Mouse (Mus musculus) stomach, embryonic 16.5 days (tissue): ENCODE measurements around the gene Sidt1. TPM values are rescaled to one million over a fixed set of nuclear protein-coding genes. Genes with fewer than 3 reads are reported as not detected.

Experiments
- ATAC-seq: fragments of 200-750 bp; cut with Nextera tagmentation; 2 replicates; pipeline ENCODE4 v1.8.0; 2017; ENCODE audit warnings: moderate number of reproducible peaks, moderate TSS enrichment; ENCODE audit not compliant: insufficient read depth, low FRiP score
- H3K27ac ChIP-seq: fragments of 300-500 bp; sonication (generic); 2 replicates; pipeline ENCODE4 v1.5.1; 2014; ENCODE audit warnings: low read length
- H3K27me3 ChIP-seq: fragments of 300-500 bp; sonication (generic); 2 replicates; pipeline ENCODE4 v1.6.1; 2014; ENCODE audit warnings: low read length, control low read depth, mixed read lengths; ENCODE audit not compliant: control insufficient read depth, insufficient read depth
- H3K36me3 ChIP-seq: fragments of 300-500 bp; sonication (generic); 2 replicates; pipeline ENCODE4 v1.6.1; 2014; ENCODE audit warnings: low read length; ENCODE audit not compliant: control insufficient read depth, insufficient read depth
- H3K4me1 ChIP-seq: fragments of 300-500 bp; sonication (generic); 2 replicates; pipeline ENCODE4 v1.6.1; 2014; ENCODE audit warnings: low read length, control low read depth, mixed read lengths; ENCODE audit not compliant: control insufficient read depth, insufficient read depth
- H3K4me2 ChIP-seq: fragments of 300-500 bp; sonication (generic); 2 replicates; pipeline ENCODE4 v1.6.1; 2014; ENCODE audit warnings: low read depth, low read length, mixed read lengths
- H3K4me3 ChIP-seq: fragments of 300-500 bp; sonication (generic); replicated peaks from 2 replicates; pipeline ENCODE4 v1.5.1; 2014; ENCODE audit warnings: mild to moderate bottlenecking, low read length
- H3K9ac ChIP-seq: fragments of 300-500 bp; sonication (generic); 2 replicates; pipeline ENCODE4 v1.6.1; 2014; ENCODE audit warnings: low read length
- H3K9me3 ChIP-seq: fragments of 300-500 bp; sonication (generic); replicated peaks from 2 replicates; pipeline ENCODE4 v1.6.1; 2016; ENCODE audit warnings: low read length, control low read depth; ENCODE audit not compliant: control insufficient read depth
- WGBS: fragments of 180-500 bp; shearing (Covaris S2); extraction: QIAGEN DNeasy Blood & Tissue Kit; methylation state at CpG from one replicate; pipeline ENCODE4 v1.1.7; 2014; 5-methylcytosine and 5-hydroxymethylcytosine counted together
- polyA plus RNA-seq: library from polyadenylated mRNA; unstranded; fragments of >200 nt; fragmentation: Nextera tagmentation; extraction: Ambion mirVana; gene quantifications from 2 replicates; pipeline ENCODE4 v1.2.1, GENCODE M21; 2015

The Sidt1 gene
- 6.8 and 8.7 TPM in 2 replicates for polyA plus RNA-seq

GRCm38 (mm10) chr16:44332861-44333284 is at the start of gene Sidt1:
TSS of gene Sidt1 (minus strand) at chr16:44333196.
- peak; percentile 76; the same call in 1 of the 2 replicates for ATAC-seq
- H3K9me3 ChIP-seq = no peaks in the 10 kb centered on the region
- H3K4me1 ChIP-seq = 0 out of 2 replicates have a peak, but pooled peaks cover 2% of the 10 kb centered on the region
- peak within 1 kb of the TSS; percentile 77 for H3K27ac ChIP-seq
- H3K36me3 ChIP-seq = no peaks in the 10 kb centered on the region
- H3K4me3 ChIP-seq = peak within 1 kb of the TSS; percentile 61
- peak within 1 kb of the TSS; percentile 95 for H3K4me2 ChIP-seq
- H3K9ac ChIP-seq = peak within 1 kb of the TSS; percentile 75
- 3% methylated on average over 15 of the region's 15 CpGs for WGBS
- H3K27me3 ChIP-seq = no peaks in the 10 kb centered on the region

- 55% methylated on average over 5 of the region's 5 CpGs for WGBS
- Histone ChIP-seq H3K4me2 (no peak overlapping the region), H3K36me3 (no peaks in the 10 kb centered on the region), H3K27me3 (no peaks in the 10 kb centered on the region), H3K4me3 (no peak overlapping the region), H3K9ac (no peak overlapping the region), H3K4me1 (peaks cover 2% of the 10 kb centered on the region; the same call in 1 of the 2 replicates), H3K9me3 (no peaks in the 10 kb centered on the region), H3K27ac (no peak overlapping the region)
- peak; percentile 40; the same call in 1 of the 2 replicates for ATAC-seq
Observed at GRCm38 (mm10) chr16:44381578-44381977, 48.6 kb upstream of the Sidt1 start.

- 59% methylated on average over 4 of the region's 4 CpGs for WGBS
Observed at GRCm38 (mm10) chr16:44380006-44380405, 47.0 kb upstream of the Sidt1 start.

GRCm38 (mm10) chr16:44375459-44375858 is 42.5 kb upstream of the Sidt1 start:
- H3K27ac ChIP-seq = no peak overlapping the region
- H3K4me1 ChIP-seq = no peaks in the 10 kb centered on the region
- no peak for ATAC-seq
- H3K4me3 ChIP-seq = no peak overlapping the region
- no peak overlapping the region for H3K4me2 ChIP-seq
- H3K27me3 ChIP-seq = no peaks in the 10 kb centered on the region
- H3K9ac ChIP-seq = no peak overlapping the region
- H3K36me3 ChIP-seq = no peaks in the 10 kb centered on the region; the same call in 1 of the 2 replicates
- 86% methylated on average over 4 of the region's 4 CpGs for WGBS
- no peaks in the 10 kb centered on the region for H3K9me3 ChIP-seq

More at GRCm38 (mm10) chr16:44380006-44380405, 47.0 kb upstream of the Sidt1 start:
- no peaks in the 10 kb centered on the region for H3K27me3 ChIP-seq
- H3K4me2 ChIP-seq = no peak overlapping the region
- no peak for ATAC-seq
- H3K36me3 ChIP-seq = no peaks in the 10 kb centered on the region
- no peak overlapping the region for H3K4me3 ChIP-seq
- no peak overlapping the region for H3K9ac ChIP-seq
- H3K4me1 ChIP-seq = peaks cover 2% of the 10 kb centered on the region; the same call in 1 of the 2 replicates
- H3K27ac ChIP-seq = no peak overlapping the region
- H3K9me3 ChIP-seq = no peaks in the 10 kb centered on the region

GRCm38 (mm10) chr16:44365522-44365921 is 32.5 kb upstream of the Sidt1 start:
- WGBS = 79% methylated on average over 7 of the region's 7 CpGs
- ATAC-seq = no peak

GRCm38 (mm10) chr16:44361921-44362890 is 29.2 kb upstream of the Sidt1 start:
- H3K4me1 ChIP-seq = no peaks in the 10 kb centered on the region
- H3K27me3 ChIP-seq = no peaks in the 10 kb centered on the region
- 85% methylated on average over 10 of the region's 10 CpGs for WGBS
- no peaks in the 10 kb centered on the region for H3K36me3 ChIP-seq
- H3K9me3 ChIP-seq = no peaks in the 10 kb centered on the region
- H3K4me2 ChIP-seq = no peak overlapping the region
- H3K9ac ChIP-seq = no peak overlapping the region
- no peak for ATAC-seq
- H3K27ac ChIP-seq = no peak overlapping the region
- H3K4me3 ChIP-seq = no peak overlapping the region

More at GRCm38 (mm10) chr16:44365522-44365921, 32.5 kb upstream of the Sidt1 start:
- H3K4me3 ChIP-seq = no peak overlapping the region
- no peaks in the 10 kb centered on the region for H3K9me3 ChIP-seq
- no peaks in the 10 kb centered on the region for H3K4me1 ChIP-seq
- H3K27ac ChIP-seq = no peak overlapping the region
- H3K4me2 ChIP-seq = no peak overlapping the region
- no peaks in the 10 kb centered on the region for H3K36me3 ChIP-seq
- H3K9ac ChIP-seq = no peak overlapping the region
- no peaks in the 10 kb centered on the region for H3K27me3 ChIP-seq

GRCm38 (mm10) chr16:44357571-44358268 is 24.7 kb upstream of the Sidt1 start:
- Histone ChIP-seq H3K9me3 (no peaks in the 10 kb centered on the region), H3K27ac (no peak overlapping the region), H3K9ac (no peak overlapping the region), H3K4me1 (no peaks in the 10 kb centered on the region), H3K36me3 (no peaks in the 10 kb centered on the region), H3K4me2 (no peak overlapping the region), H3K4me3 (no peak overlapping the region), H3K27me3 (no peaks in the 10 kb centered on the region)
- 72% methylated on average over 4 of the region's 4 CpGs for whole genome bisulfite sequencing
- peak; percentile 87 for ATAC-seq

GRCm38 (mm10) chr16:44356291-44356690 is 23.3 kb upstream of the Sidt1 start:
- Histone ChIP-seq H3K9ac (no peak overlapping the region), H3K4me1 (no peaks in the 10 kb centered on the region), H3K27ac (no peak overlapping the region), H3K4me2 (no peak overlapping the region), H3K4me3 (no peak overlapping the region), H3K27me3 (no peaks in the 10 kb centered on the region), H3K9me3 (no peaks in the 10 kb centered on the region), H3K36me3 (no peaks in the 10 kb centered on the region)
- 65% methylated on average over 7 of the region's 7 CpGs for WGBS
- ATAC-seq = no peak
